In genomic region chr11:22799987-22800424, GRCm38 (mm10) we compare ENCODE assay signal across 9 mouse cellular contexts.
DNase-seq lines count a peak whose midpoint lies in the region; ATAC-seq and TF ChIP-seq lines count a peak whose summit lies in the region.
"Had no signal": no experiment of that assay in that cellular context is flagged by ENCODE, and none has a peak within 500 bp of the region (broad histone marks: within the 10 kb centered on the region; RNA-seq: fewer than 3 reads in every experiment).

No protein-coding gene starts in this region.

- TF ChIP-seq POLR2A in thymus, adult 2 months (IDR thresholded peaks at IDR 0.05; ENCODE audit: control insufficient read depth, extremely low read depth, insufficient read depth, low read length, poor library complexity) = no peak

- H3K36me3 ChIP-seq in thymus, adult 2 months (ENCODE audit: control insufficient read depth, insufficient read depth, low read length) = no peaks in the 10 kb centered on the region
- H3K36me3 ChIP-seq: neural tube, embryonic 12.5 days had no signal

- H3K27ac ChIP-seq in thymus, adult 2 months (ENCODE audit: control insufficient read depth, insufficient read depth, low read length) = no peak overlapping the region; the same call in 1 of the 2 replicates
- H3K27ac ChIP-seq: neural tube, embryonic 12.5 days had no signal

- WGBS in thymus, adult 2 months = 15% methylated on average over 9 of the region's 9 CpGs

- peak; percentile 89 for ATAC-seq in megakaryocyte-erythroid progenitor cell, adult 5-6 weeks (replicated peaks; ENCODE audit: low FRiP score, low TSS enrichment, poor library complexity, severe bottlenecking)

- DNase-seq in thymus, postnatal 0 days (ENCODE audit: low spot score) = peak; percentile 56
- DNase-seq in thymus, adult 2 months = no peak
- DNase-seq in forelimb bud, embryonic 11.5 days (ENCODE audit: low read depth, low spot score) = peak; percentile 32
- DNase-seq in kidney, postnatal 14 days = peak; percentile 69
- DNase-seq in right cerebral cortex, postnatal 4 days = no peak
- no peak for DNase-seq in layer of hippocampus, adult 8-10 months (ENCODE audit: low spot score in 2 of 2)
- no peak for DNase-seq in ovary, postnatal 10 days (ENCODE audit: low spot score)

- TF ChIP-seq CTCF in thymus, adult 2 months (IDR thresholded peaks at IDR 0.05; ENCODE audit: borderline replicate concordance, control insufficient read depth, extremely low read depth, insufficient read depth, low read length, poor library complexity) = no peak

- no peak overlapping the region for H3K4me3 ChIP-seq in thymus, adult 2 months (ENCODE audit: control insufficient read depth, insufficient read depth, low read length)
- H3K4me3 ChIP-seq: neural tube, embryonic 12.5 days had no signal

- H3K4me1 ChIP-seq in thymus, adult 2 months (replicated peaks; ENCODE audit: control insufficient read depth, insufficient read depth, low read length) = peaks cover 15% of the 10 kb centered on the region
- H3K4me1 ChIP-seq: neural tube, embryonic 12.5 days had no signal

- H3K27me3 ChIP-seq in thymus, adult 2 months (ENCODE audit: control insufficient read depth, insufficient read depth, low read length) = no peaks in the 10 kb centered on the region
- H3K27me3 ChIP-seq: neural tube, embryonic 12.5 days had no signal

Comparison
In these comparisons a context has a peak if more than half of its experiments do, and no peak if none do; other contexts are left out.
1. DNase-seq: peak in thymus, postnatal 0 days (single experiment), forelimb bud, embryonic 11.5 days (single experiment) and kidney, postnatal 14 days (single experiment); none in thymus, adult 2 months (single experiment), right cerebral cortex, postnatal 4 days (single experiment), layer of hippocampus, adult 8-10 months (0 of 2) and ovary, postnatal 10 days (single experiment).